ENCODE assay signal across 8 mouse cellular contexts in genomic region chr3:120879409-120879808, GRCm38 (mm10).
"Had no signal": no experiment of that assay in that cellular context is flagged by ENCODE, and none has a peak within 500 bp of the region (broad histone marks: within the 10 kb centered on the region; RNA-seq: fewer than 3 reads in every experiment).

No protein-coding gene starts in this region.

- DNase-seq: lung, adult 18-20 months; lung, embryonic 14.5 days; lung, postnatal 10 days; lung, postnatal 4 days; right cerebral cortex, postnatal 14 days; thymus, adult 18-20 months; thymus, postnatal 14 days; thymus, postnatal 36 days had no signal
